Mouse (Mus musculus) midbrain, postnatal 0 days (tissue): Measurements from ENCODE around the gene Myt1l. TPM values are rescaled to one million over a fixed set of nuclear protein-coding genes. Genes with fewer than 3 reads are reported as not detected.
A peak's percentile ranks its signal among the peaks of the same experiment; 100 is the strongest.

Source experiments
- ATAC-seq: fragments of 200-750 bp; cut with Nextera tagmentation; 2 replicates; pipeline ENCODE4 v1.8.0; 2017; ENCODE audit warnings: moderate number of reproducible peaks, mild to moderate bottlenecking, moderate TSS enrichment, moderate library complexity; ENCODE audit not compliant: low FRiP score
- DNase-seq: peaks from one replicate; pipeline ENCODE4 v3.0.0-alpha.2; 2015; ENCODE audit warnings: low spot score
- H3K27ac ChIP-seq: fragments of 300-500 bp; sonication (generic); 2 replicates; pipeline ENCODE4 v1.5.1; 2014; ENCODE audit warnings: low read depth, mild to moderate bottlenecking, low read length, mixed read lengths
- H3K27me3 ChIP-seq: fragments of 300-500 bp; sonication (generic); 2 replicates; pipeline ENCODE4 v1.6.1; 2014; ENCODE audit warnings: low read length, control low read depth, mixed read lengths; ENCODE audit not compliant: insufficient read depth
- H3K36me3 ChIP-seq: fragments of 300-500 bp; sonication (generic); 2 replicates; pipeline ENCODE4 v1.6.1; 2014; ENCODE audit warnings: low read length, control low read depth, mixed read lengths; ENCODE audit not compliant: insufficient read depth
- H3K4me1 ChIP-seq: fragments of 300-500 bp; sonication (generic); 2 replicates; pipeline ENCODE4 v1.6.1; 2014; ENCODE audit warnings: mild to moderate bottlenecking, control low read depth, antibody characterized with exemption, low read length, mixed read lengths; ENCODE audit not compliant: insufficient read depth
- H3K4me2 ChIP-seq: fragments of 300-500 bp; sonication (generic); 2 replicates; pipeline ENCODE4 v1.6.1; 2014; ENCODE audit warnings: low read depth, mild to moderate bottlenecking, low read length, mixed read lengths; ENCODE audit not compliant: poor library complexity, severe bottlenecking
- H3K4me3 ChIP-seq: fragments of 300-500 bp; sonication (generic); 2 replicates; pipeline ENCODE4 v1.5.1; 2014; ENCODE audit warnings: low read depth, mild to moderate bottlenecking, low read length, moderate library complexity
- H3K9ac ChIP-seq: fragments of 300-500 bp; sonication (generic); replicated peaks from 2 replicates; pipeline ENCODE4 v1.6.1; 2014; ENCODE audit warnings: mild to moderate bottlenecking, low read length, moderate library complexity, mixed read lengths; ENCODE audit not compliant: poor library complexity, severe bottlenecking
- H3K9me3 ChIP-seq: fragments of 300-500 bp; sonication (generic); 2 replicates; pipeline ENCODE4 v1.6.1; 2016; ENCODE audit warnings: low read length, control low read depth
- CTCF ChIP-seq: IDR thresholded peaks from 2 replicates; pipeline ENCODE4 v1.5.1; 2016; ENCODE audit warnings: antibody characterized with exemption, mild to moderate bottlenecking
- WGBS: fragments of 180-500 bp; shearing (Covaris S2); extraction: QIAGEN DNeasy Blood & Tissue Kit; methylation state at CpG from one replicate; pipeline ENCODE4 v1.1.7; 2014; 5-methylcytosine and 5-hydroxymethylcytosine counted together
- polyA plus RNA-seq: library from polyadenylated mRNA; unstranded; fragments of >200 nt; fragmentation: Nextera tagmentation; extraction: Ambion mirVana; gene quantifications from 2 replicates; pipeline ENCODE4 v1.2.1, GENCODE M21; 2015
- total RNA-seq: library from RNA; depleted of rRNA; stranded (reverse); fragments of >200 nt; gene quantifications from 2 replicates; pipeline ENCODE4 v1.2.3, GENCODE M21; 2014

Gene Myt1l
- total and polyA plus RNA-seq, 2 experiments from 2014 or later = 104 to 223 TPM

DNA sequence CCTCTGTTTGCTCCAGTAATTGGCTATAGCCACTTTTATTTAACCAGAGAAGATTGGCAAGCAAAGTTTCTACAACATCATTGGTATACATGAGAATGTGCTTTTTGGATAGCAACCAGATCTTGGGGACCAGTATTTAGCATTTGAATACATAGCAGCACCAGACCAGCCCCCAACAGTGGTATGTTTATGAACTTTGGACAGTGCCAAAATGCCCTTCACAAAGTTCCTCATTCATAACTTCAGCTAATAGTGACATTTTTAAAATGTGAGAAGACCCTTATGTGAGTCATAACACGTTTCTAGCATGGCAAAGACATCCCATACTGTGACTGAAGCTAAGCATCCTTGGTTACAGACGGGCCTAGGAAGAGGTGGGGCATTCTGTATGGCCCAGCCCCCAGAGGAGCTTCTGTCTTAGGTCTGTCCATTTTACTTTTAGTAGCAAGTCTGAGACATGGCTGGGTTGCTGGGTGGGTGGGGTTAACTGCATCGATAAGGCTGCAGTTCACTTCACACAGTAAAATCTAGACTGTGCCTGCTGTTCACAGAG, 369.4 kb downstream of the Myt1l start:
- no peaks in the 10 kb centered on the region for H3K27me3 ChIP-seq
- no peaks in the 10 kb centered on the region for H3K9me3 ChIP-seq
- H3K4me1 ChIP-seq = no peaks in the 10 kb centered on the region
- no peak overlapping the region for H3K4me2 ChIP-seq
- no peak for ATAC-seq
- 72% methylated on average over 3 of the region's 3 CpGs for whole genome bisulfite sequencing
- no peak for TF ChIP-seq CTCF
- no peak overlapping the region for H3K27ac ChIP-seq
- peak; percentile 37 for DNase-seq
- H3K9ac ChIP-seq = no peak overlapping the region
- peaks cover 13% of the 10 kb centered on the region for H3K36me3 ChIP-seq
- no peak overlapping the region for H3K4me3 ChIP-seq

DNA sequence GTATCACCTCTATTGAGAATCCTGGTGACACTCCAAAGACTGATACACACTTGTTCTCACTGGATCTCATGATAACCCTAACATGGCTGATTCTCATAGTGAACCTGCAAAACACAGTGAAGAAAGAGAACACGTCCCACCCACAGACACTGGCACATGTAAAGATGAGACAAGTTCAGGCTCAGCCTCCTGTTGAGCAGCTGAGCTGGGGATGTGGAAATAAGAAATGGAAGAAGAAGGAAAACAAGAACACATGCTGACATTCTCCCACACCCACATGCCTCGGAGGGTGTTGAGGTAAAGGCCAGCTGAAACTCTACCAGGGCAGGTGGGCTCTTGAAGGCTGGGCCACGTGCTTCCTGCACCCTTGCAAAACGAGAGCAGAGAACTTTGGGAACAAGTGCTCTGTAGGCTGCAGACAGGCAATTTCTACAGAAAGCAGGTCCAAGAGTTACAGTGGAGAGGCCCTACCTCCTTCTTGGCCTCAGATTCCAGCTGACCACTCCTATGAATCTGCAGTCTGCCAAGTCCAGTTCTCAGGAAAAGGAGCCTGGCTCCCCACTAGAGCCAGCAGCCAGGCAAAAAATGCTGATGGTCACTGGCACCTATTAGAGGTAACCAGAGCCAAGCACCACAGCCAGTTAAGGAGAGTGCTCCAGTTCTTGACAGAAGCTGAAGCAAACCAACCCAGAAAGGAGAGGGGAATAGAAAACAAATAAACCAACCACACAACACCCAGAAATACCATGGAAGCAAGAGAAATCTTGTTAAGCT, 376.1 kb downstream of the Myt1l start:
- Histone ChIP-seq H3K27me3 (no peaks in the 10 kb centered on the region), H3K4me2 (no peak overlapping the region), H3K9me3 (no peaks in the 10 kb centered on the region), H3K9ac (no peak overlapping the region), H3K4me1 (no peaks in the 10 kb centered on the region), H3K4me3 (no peak overlapping the region), H3K27ac (no peak overlapping the region), H3K36me3 (peaks cover 6% of the 10 kb centered on the region)
- DNase-seq (no peak), ATAC-seq (no peak)
- no peak for TF ChIP-seq CTCF
- WGBS = 77% methylated on average over 4 of the region's 4 CpGs

DNA sequence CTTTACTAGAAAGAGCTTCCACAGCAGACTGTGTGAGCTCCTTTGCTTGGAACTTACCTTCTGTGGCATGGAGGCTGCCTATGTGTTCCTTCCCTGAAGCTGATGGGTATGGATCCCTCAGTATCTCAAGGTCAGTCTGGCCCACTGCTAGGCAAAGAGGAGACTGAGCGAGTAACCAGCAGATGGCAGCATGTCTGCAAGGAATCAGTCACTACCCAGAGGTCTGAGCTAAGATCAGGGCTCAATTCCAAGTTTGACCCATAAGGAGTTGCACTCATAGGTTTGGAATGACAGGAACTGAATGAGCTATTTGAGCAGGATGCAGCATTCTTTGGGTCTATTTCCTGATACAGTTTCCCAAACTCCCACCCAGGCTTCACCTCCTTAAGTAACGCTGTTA, 378.9 kb downstream of the Myt1l start:
- H3K27me3 ChIP-seq = no peaks in the 10 kb centered on the region
- H3K9ac ChIP-seq = no peak overlapping the region
- no peak overlapping the region for H3K4me3 ChIP-seq
- H3K36me3 ChIP-seq = peaks cover 18% of the 10 kb centered on the region
- 51% methylated on average over 2 of the region's 2 CpGs for WGBS
- no peaks in the 10 kb centered on the region for H3K4me1 ChIP-seq
- peak; percentile 82 for DNase-seq
- H3K27ac ChIP-seq = no peak overlapping the region
- H3K9me3 ChIP-seq = no peaks in the 10 kb centered on the region
- TF ChIP-seq CTCF = peak; percentile 77
- no peak for ATAC-seq
- H3K4me2 ChIP-seq = no peak overlapping the region

DNA sequence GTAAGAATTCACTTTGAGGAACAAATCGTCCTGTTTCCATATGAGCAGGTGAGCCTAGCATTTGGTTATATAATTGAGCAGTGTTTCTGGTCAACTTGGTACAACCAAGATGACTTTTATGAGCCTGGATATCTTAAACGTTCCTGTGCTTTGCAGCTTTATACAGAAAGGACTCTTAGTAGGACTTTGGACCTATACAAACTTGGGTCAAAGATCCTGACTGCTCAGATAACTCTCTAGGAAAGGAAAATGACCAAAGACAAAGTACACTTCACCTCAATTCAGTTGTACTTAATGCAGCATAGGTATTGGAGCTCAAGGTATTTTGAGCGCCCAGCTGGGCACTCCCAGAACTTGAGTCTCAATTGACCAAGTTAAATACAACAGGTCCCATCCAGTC, 388.0 kb downstream of the Myt1l start:
- Histone ChIP-seq H3K9me3 (no peaks in the 10 kb centered on the region), H3K27ac (no peak overlapping the region), H3K9ac (no peak overlapping the region), H3K4me2 (no peak overlapping the region), H3K27me3 (no peaks in the 10 kb centered on the region), H3K4me3 (no peak overlapping the region), H3K4me1 (no peaks in the 10 kb centered on the region), H3K36me3 (peaks cover 57% of the 10 kb centered on the region)
- DNase-seq = no peak
- no peak for TF ChIP-seq CTCF
- ATAC-seq = no peak
- 86% methylated on average over 3 of the region's 3 CpGs for whole genome bisulfite sequencing

DNA sequence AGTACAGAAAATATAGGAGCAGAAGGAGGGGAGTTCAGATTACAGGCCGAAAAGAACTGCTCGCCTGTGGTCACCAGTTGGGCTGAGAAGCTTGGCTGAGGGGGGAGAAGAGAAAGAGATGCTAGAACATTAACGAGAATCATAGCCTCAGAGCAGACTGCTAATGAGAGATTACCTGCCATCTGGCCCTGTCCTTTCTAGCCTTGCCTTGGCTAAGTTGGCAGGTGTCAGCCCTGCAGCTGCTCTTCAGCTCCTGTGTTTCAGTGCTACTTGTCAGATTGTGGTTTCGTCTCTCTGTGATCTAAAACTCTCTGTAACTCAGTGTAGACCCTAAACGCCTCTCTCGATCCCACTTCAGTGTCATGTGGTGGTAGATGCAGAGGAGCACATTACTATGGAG, 388.6 kb downstream of the Myt1l start:
- H3K4me3 ChIP-seq = no peak overlapping the region
- WGBS = 84% methylated on average over 6 of the region's 6 CpGs
- H3K4me2 ChIP-seq = no peak overlapping the region
- H3K27ac ChIP-seq = no peak overlapping the region
- DNase-seq (peak; percentile 35), ATAC-seq (no peak)
- no peak for TF ChIP-seq CTCF
- no peaks in the 10 kb centered on the region for H3K9me3 ChIP-seq
- H3K9ac ChIP-seq = no peak overlapping the region
- no peaks in the 10 kb centered on the region for H3K27me3 ChIP-seq
- peaks cover 51% of the 10 kb centered on the region for H3K36me3 ChIP-seq
- H3K4me1 ChIP-seq = no peaks in the 10 kb centered on the region

DNA sequence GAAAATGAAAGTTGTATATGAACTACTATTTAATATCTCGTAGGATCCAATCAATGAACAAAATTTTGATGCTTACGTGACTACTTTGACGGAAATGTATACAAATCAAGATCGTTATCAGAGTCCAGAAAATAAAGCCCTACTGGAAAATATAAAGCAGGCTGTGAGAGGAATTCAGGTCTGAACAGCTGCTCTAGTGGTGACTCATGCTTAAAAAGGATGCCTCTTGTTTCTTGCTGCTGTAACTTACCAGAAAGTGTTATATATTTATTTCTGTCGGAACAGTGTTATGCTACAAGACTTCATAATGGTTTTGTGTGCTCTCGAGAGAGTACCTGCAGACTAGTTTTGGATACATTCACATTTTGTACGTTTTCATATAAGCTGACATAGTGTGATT, 392.1 kb downstream of the Myt1l start:
- H3K36me3 ChIP-seq = peaks cover 31% of the 10 kb centered on the region
- 85% methylated on average over 7 of the region's 7 CpGs for WGBS

More for the DNA sequence above, 392.1 kb downstream of the Myt1l start:
- no peaks in the 10 kb centered on the region for H3K27me3 ChIP-seq
- no peak for TF ChIP-seq CTCF
- H3K9ac ChIP-seq = no peak overlapping the region
- ATAC-seq = no peak
- no peaks in the 10 kb centered on the region for H3K9me3 ChIP-seq
- H3K4me1 ChIP-seq = no peaks in the 10 kb centered on the region
- DNase-seq = no peak
- H3K4me2 ChIP-seq = no peak overlapping the region
- no peak overlapping the region for H3K4me3 ChIP-seq
- H3K27ac ChIP-seq = no peak overlapping the region
